Mouse (Mus musculus): ENCODE results near the gene Magi2. TPM values are rescaled to one million over a fixed set of nuclear protein-coding genes. Genes with fewer than 3 reads are reported as not detected.
A peak's percentile ranks its signal among the peaks of the same experiment; 100 is the strongest.
"Not testable (repeated sequence)": the region's sequence is repeated elsewhere in the genome, so short reads cannot be mapped to it uniquely, and the experiment has no call there.

The Magi2 gene
- polyA plus RNA-seq, 1 experiment from 2014 or later: 1.9 TPM

DNA sequence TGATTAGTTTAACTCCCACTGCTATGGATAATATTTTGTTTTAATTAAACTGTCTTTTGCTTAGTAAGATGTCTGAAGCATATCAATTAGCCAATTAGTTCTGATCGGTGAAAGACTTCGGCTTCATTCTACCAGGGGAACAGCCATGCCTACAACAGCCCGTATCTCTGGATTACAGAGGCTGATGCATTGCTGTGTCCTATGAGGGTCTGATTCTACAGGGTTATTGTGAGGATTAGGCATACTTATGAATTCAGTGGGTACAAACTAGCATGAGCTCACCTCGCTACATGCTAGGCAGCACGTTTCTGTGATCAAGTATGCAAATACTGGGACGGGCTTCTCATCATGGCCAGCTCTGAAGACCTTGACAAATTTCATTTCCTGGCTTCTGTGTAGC, 1022.5 kb downstream of the Magi2 start:
- no peak for TF ChIP-seq EP300 (IDR thresholded peaks at IDR 0.05)
- TF ChIP-seq CTCF (IDR thresholded peaks at IDR 0.05): no peak
- H3K4me2 ChIP-seq (replicated peaks; ENCODE audit: low read depth, low read length): no peak overlapping the region
- no peak overlapping the region for H3K4me3 ChIP-seq (ENCODE audit: low read depth, low read length)
- no peaks in the 10 kb centered on the region for H3K27me3 ChIP-seq (replicated peaks; ENCODE audit: insufficient read depth, low read length)
- no peak overlapping the region for H3K27ac ChIP-seq (ENCODE audit: low read length)
- H3K9me3 ChIP-seq (ENCODE audit: low read length): no peaks in the 10 kb centered on the region
- DNase-seq (ENCODE audit: low spot score) (no peak), ATAC-seq (no peak)
- no peak overlapping the region for H3K9ac ChIP-seq (replicated peaks; ENCODE audit: low read depth)
- no peaks in the 10 kb centered on the region for H3K4me1 ChIP-seq (ENCODE audit: insufficient read depth, low read depth, low read length)
- no peaks in the 10 kb centered on the region for H3K36me3 ChIP-seq (ENCODE audit: insufficient read depth, low read length)
- WGBS: 88% methylated on average over 6 of the region's 6 CpGs

DNA sequence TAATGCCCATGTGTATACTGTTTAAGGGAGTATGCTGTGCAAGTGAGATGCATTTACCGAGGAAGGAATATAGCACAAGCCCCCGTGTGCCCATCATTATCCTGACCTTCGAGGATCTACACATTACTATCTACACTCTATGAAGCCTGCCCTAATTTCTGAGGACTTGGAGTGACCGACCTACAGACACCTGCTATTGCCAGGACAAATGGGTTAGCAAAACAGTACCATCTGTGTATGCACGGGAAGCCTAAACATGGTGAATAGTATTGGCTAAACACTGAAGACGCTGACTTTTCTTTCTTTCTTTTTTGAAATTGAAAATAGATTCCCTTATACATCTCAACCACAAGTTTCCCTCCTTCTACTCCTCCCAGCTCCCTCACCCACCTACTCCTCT, 1024.7 kb downstream of the Magi2 start:
- H3K9ac ChIP-seq (replicated peaks; ENCODE audit: low read depth): no peak overlapping the region
- no peaks in the 10 kb centered on the region for H3K27me3 ChIP-seq (replicated peaks; ENCODE audit: insufficient read depth, low read length)
- no peak overlapping the region for H3K4me3 ChIP-seq (ENCODE audit: low read depth, low read length)
- no peak overlapping the region for H3K27ac ChIP-seq (ENCODE audit: low read length)
- no peaks in the 10 kb centered on the region for H3K36me3 ChIP-seq (ENCODE audit: insufficient read depth, low read length)
- H3K4me2 ChIP-seq (replicated peaks; ENCODE audit: low read depth, low read length): no peak overlapping the region
- H3K4me1 ChIP-seq (ENCODE audit: insufficient read depth, low read depth, low read length): no peaks in the 10 kb centered on the region
- no peaks in the 10 kb centered on the region for H3K9me3 ChIP-seq (ENCODE audit: low read length)
- DNase-seq (ENCODE audit: low spot score): no peak
- TF ChIP-seq EP300 (IDR thresholded peaks at IDR 0.05): no peak
- 83% methylated on average over 6 of the region's 6 CpGs for WGBS
- no peak for ATAC-seq

DNA sequence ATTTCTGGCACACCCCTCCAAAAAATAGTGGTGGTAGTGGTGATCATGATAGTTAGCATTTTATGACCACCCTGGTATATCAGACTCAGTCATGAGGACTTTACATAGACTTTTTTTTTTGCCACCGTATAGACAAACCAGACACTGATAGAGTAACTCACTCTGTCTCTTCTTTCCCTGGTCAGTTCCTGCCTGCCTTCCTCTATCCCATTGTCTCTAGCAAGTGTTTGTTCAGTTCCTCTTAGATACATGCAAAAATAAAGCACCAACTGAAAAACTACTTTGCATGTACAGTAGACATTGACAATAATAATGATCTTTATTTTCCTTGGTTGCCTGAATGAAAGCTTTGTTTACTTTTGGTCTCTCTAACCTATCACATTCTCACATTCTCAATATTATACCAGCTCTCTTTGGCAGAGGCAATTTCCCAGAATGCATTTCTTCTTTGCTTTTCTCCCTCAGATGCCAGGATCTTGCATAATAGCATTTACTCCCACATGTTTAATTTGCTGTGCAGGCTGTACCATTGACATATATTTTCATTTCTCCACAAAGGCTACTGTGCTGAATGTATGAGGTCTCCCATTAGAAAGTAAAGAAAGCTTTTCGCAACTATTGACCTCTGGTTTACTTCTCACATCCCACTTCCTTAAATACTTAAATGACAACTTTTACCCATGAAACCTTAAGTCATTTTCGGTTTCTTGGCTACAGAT, 1029.5 kb downstream of the Magi2 start:
- no peaks in the 10 kb centered on the region for H3K27me3 ChIP-seq (replicated peaks; ENCODE audit: insufficient read depth, low read length)
- ATAC-seq: peak; percentile 35
- no peaks in the 10 kb centered on the region for H3K4me1 ChIP-seq (ENCODE audit: insufficient read depth, low read depth, low read length)
- TF ChIP-seq CTCF (IDR thresholded peaks at IDR 0.05) (no peak), EP300 (IDR thresholded peaks at IDR 0.05) (0 out of 2 replicates have a peak, but pooled peaks have one; percentile 17)
- H3K4me3 ChIP-seq (ENCODE audit: low read depth, low read length): no peak overlapping the region
- peak; percentile 21 for DNase-seq (ENCODE audit: low spot score)
- H3K36me3 ChIP-seq (ENCODE audit: insufficient read depth, low read length): no peaks in the 10 kb centered on the region
- no peaks in the 10 kb centered on the region for H3K9me3 ChIP-seq (ENCODE audit: low read length)
- H3K27ac ChIP-seq (ENCODE audit: low read length): no peak overlapping the region
- H3K4me2 ChIP-seq (replicated peaks; ENCODE audit: low read depth, low read length): no peak overlapping the region
- 63% methylated on average over 3 of the region's 3 CpGs for WGBS
- no peak overlapping the region for H3K9ac ChIP-seq (replicated peaks; ENCODE audit: low read depth)

DNA sequence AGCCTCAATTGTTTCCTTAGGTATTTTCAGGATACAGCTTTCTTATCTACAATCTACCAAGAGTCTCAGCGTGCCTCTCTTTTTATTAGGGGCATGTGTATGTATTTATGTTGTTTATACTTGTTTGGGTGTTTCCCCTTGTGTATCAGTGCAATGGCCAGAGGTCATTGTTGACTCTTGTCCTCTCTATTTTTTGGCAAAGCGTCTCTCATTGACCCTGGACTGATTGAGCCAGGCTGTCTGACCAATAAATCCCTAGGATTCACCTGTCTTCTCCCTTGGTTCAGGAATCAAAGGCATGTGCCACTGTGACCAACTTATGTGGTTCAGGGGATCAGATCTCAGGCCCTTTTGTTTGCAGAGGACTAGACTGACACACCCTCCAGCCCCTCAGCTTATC, 1030.1 kb downstream of the Magi2 start:
- H3K27ac ChIP-seq (ENCODE audit: low read length): no peak overlapping the region
- ATAC-seq: no peak
- H3K9ac ChIP-seq (replicated peaks; ENCODE audit: low read depth): no peak overlapping the region

GRCm38 (mm10) chr5:20257419-20257818, 1030.6 kb downstream of the Magi2 start:
- Histone ChIP-seq H3K27ac (ENCODE audit: low read length) (no peak overlapping the region), H3K4me3 (ENCODE audit: low read depth, low read length) (no peak overlapping the region), H3K9me3 (ENCODE audit: low read length) (no peaks in the 10 kb centered on the region), H3K27me3 (replicated peaks; ENCODE audit: insufficient read depth, low read length) (no peaks in the 10 kb centered on the region), H3K4me2 (replicated peaks; ENCODE audit: low read depth, low read length) (no peak overlapping the region), H3K4me1 (ENCODE audit: insufficient read depth, low read depth, low read length) (no peaks in the 10 kb centered on the region), H3K9ac (replicated peaks; ENCODE audit: low read depth) (no peak overlapping the region), H3K36me3 (ENCODE audit: insufficient read depth, low read length) (no peaks in the 10 kb centered on the region)
- WGBS: 76% methylated on average over 4 of the region's 4 CpGs
- ATAC-seq (no peak), DNase-seq (ENCODE audit: low spot score) (no peak)
- TF ChIP-seq CTCF (IDR thresholded peaks at IDR 0.05) (no peak), EP300 (IDR thresholded peaks at IDR 0.05) (no peak)

More for the DNA sequence above, 1030.1 kb downstream of the Magi2 start:
- Histone ChIP-seq H3K4me2 (replicated peaks; ENCODE audit: low read depth, low read length) (no peak overlapping the region), H3K4me1 (ENCODE audit: insufficient read depth, low read depth, low read length) (no peaks in the 10 kb centered on the region), H3K36me3 (ENCODE audit: insufficient read depth, low read length) (no peaks in the 10 kb centered on the region), H3K9me3 (ENCODE audit: low read length) (no peaks in the 10 kb centered on the region), H3K4me3 (ENCODE audit: low read depth, low read length) (no peak overlapping the region), H3K27me3 (replicated peaks; ENCODE audit: insufficient read depth, low read length) (no peaks in the 10 kb centered on the region)
- no peak for TF ChIP-seq CTCF (IDR thresholded peaks at IDR 0.05)
- TF ChIP-seq EP300 (IDR thresholded peaks at IDR 0.05): no peak
- no peak for DNase-seq (ENCODE audit: low spot score)
- 45% methylated on average over 2 of the region's 2 CpGs for WGBS

DNA sequence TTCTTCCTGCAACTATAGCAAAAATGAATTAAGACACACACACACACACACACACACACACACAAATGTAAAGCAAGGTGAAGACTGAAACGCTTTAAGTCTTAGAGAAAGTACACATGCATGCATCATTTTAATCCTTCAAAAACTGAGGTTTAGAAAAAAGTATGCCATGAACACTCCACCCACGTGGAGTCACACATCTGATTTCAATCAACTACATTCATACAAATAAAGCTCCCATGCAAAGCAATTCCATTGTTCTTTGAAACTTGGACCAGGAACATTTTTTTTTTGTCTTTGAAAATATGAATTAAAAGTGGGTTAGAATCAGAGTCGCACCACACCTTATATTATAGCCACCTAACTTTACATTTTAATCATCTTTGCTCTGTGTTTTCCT, 1032.9 kb downstream of the Magi2 start:
- no peaks in the 10 kb centered on the region for H3K4me1 ChIP-seq (ENCODE audit: insufficient read depth, low read depth, low read length)
- no peak overlapping the region for H3K4me2 ChIP-seq (replicated peaks; ENCODE audit: low read depth, low read length)
- ATAC-seq (no peak), DNase-seq (ENCODE audit: low spot score) (no peak)
- H3K4me3 ChIP-seq (ENCODE audit: low read depth, low read length): no peak overlapping the region
- no peak overlapping the region for H3K27ac ChIP-seq (ENCODE audit: low read length)
- H3K9ac ChIP-seq (replicated peaks; ENCODE audit: low read depth): no peak overlapping the region
- no peaks in the 10 kb centered on the region for H3K36me3 ChIP-seq (ENCODE audit: insufficient read depth, low read length)
- H3K27me3 ChIP-seq (replicated peaks; ENCODE audit: insufficient read depth, low read length): no peaks in the 10 kb centered on the region
- WGBS: 76% methylated on average over 3 of the region's 3 CpGs
- no peaks in the 10 kb centered on the region for H3K9me3 ChIP-seq (ENCODE audit: low read length)
- TF ChIP-seq CTCF (IDR thresholded peaks at IDR 0.05): no peak
- no peak for TF ChIP-seq EP300 (IDR thresholded peaks at IDR 0.05)

DNA sequence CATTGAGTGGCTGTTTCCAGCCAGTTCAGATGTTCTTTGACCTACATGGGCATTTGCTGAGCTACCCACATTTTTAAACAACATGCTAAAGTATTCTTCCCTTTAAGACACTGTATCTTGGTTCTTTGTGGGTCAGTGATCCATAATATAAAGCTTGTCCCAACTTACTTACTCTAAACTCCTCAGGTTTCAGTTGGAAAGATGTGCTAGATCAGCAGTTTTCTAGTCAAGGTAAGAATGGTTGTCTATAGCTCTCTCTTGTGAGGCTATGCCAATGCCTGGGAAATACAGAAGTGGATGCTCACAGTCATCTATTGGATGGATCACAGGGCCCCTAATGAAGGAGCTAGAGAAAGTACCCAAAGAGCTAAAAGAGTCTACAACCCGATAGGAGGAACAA, 1045.8 kb downstream of the Magi2 start:
- DNase-seq (ENCODE audit: low spot score); H3K27ac ChIP-seq (ENCODE audit: low read length); H3K27me3 ChIP-seq (replicated peaks; ENCODE audit: insufficient read depth, low read length); ATAC-seq; H3K9ac ChIP-seq (replicated peaks; ENCODE audit: low read depth); H3K4me2 ChIP-seq (replicated peaks; ENCODE audit: low read depth, low read length); H3K36me3 ChIP-seq (ENCODE audit: insufficient read depth, low read length); H3K4me1 ChIP-seq (ENCODE audit: insufficient read depth, low read depth, low read length); H3K4me3 ChIP-seq (ENCODE audit: low read depth, low read length); H3K9me3 ChIP-seq (ENCODE audit: low read length): not testable (repeated sequence)
- 87% methylated on average over 1 of the region's 1 CpGs for WGBS

Data from lung, postnatal 0 days (tissue).